Mouse (Mus musculus) lung, postnatal 0 days (tissue): Measurements from ENCODE around the gene Pate2.

ENCODE experiments used
- CTCF ChIP-seq: IDR thresholded peaks from 2 replicates; pipeline ENCODE4 v1.5.1; 2016; ENCODE audit warnings: antibody characterized with exemption, mild to moderate bottlenecking
- EP300 ChIP-seq: IDR thresholded peaks from 2 replicates; pipeline ENCODE4 v1.6.1; 2016; ENCODE audit warnings: antibody characterized with exemption, mild to moderate bottlenecking, control low read depth

GRCm38 (mm10) chr9:35561583-35561982 is 8.5 kb upstream of the Pate2 start:
- TF ChIP-seq CTCF, result no peak
- no peak for TF ChIP-seq EP300
